Mouse (Mus musculus) liver, postnatal 0 days (tissue): ENCODE data around the gene Ap2b1.

ENCODE experiments used
- CTCF ChIP-seq: sonication (generic); IDR thresholded peaks from 2 replicates; pipeline ENCODE4 v1.5.1; 2016; ENCODE audit warnings: antibody characterized with exemption, low read depth
- EP300 ChIP-seq: IDR thresholded peaks from 2 replicates; pipeline ENCODE4 v1.6.1; 2016; ENCODE audit warnings: antibody characterized with exemption, low read depth, mild to moderate bottlenecking

GRCm38 (mm10) chr11:83304485-83304884 lies 5.7 kb downstream of the Ap2b1 start:
- TF ChIP-seq CTCF (no peak), EP300 (no peak)
